Mouse (Mus musculus): ENCODE results near the gene Gm28308.

Gene Gm28308

GRCm38 (mm10) chr6:52180726-52181125 lies 32.4 kb downstream of the Gm28308 start:
- no peak for DNase-seq

- no peak for DNase-seq
Observed at GRCm38 (mm10) chr6:52180213-52180710, 32.9 kb downstream of the Gm28308 start.

GRCm38 (mm10) chr6:52179690-52180089 lies 33.4 kb downstream of the Gm28308 start:
- no peak for DNase-seq

GRCm38 (mm10) chr6:52178918-52179665 lies 34.0 kb downstream of the Gm28308 start:
- DNase-seq = no peak

- DNase-seq = no peak
Observed at GRCm38 (mm10) chr6:52177806-52178205, 35.3 kb downstream of the Gm28308 start.

- no peak for DNase-seq
Observed at GRCm38 (mm10) chr6:52177061-52177735, 35.9 kb downstream of the Gm28308 start, which contains the start of gene 5730596B20Rik. Gene 5730596B20Rik, plus strand, starts transcription at chr6:52177498.

- no peak for DNase-seq
Observed at GRCm38 (mm10) chr6:52176391-52176790, 36.7 kb downstream of the Gm28308 start.

- DNase-seq = no peak
Observed at GRCm38 (mm10) chr6:52175864-52176263, 37.3 kb downstream of the Gm28308 start.

- no peak for DNase-seq
Observed at GRCm38 (mm10) chr6:52174968-52175751, 38.0 kb downstream of the Gm28308 start.

- DNase-seq = no peak
Observed at GRCm38 (mm10) chr6:52173648-52174047, 39.5 kb downstream of the Gm28308 start.

- DNase-seq = no peak
Observed at GRCm38 (mm10) chr6:52172501-52172900, 40.6 kb downstream of the Gm28308 start.

- DNase-seq = no peak
Observed at GRCm38 (mm10) chr6:52171938-52172337, 41.2 kb downstream of the Gm28308 start.

- no peak for DNase-seq
Observed at GRCm38 (mm10) chr6:52171331-52171730, 41.8 kb downstream of the Gm28308 start.

- no peak for DNase-seq
Observed at GRCm38 (mm10) chr6:52170898-52171223, 42.3 kb downstream of the Gm28308 start.

- DNase-seq = no peak
Observed at GRCm38 (mm10) chr6:52170166-52170897, 42.8 kb downstream of the Gm28308 start.

GRCm38 (mm10) chr6:52169499-52170165 lies 43.5 kb downstream of the Gm28308 start:
- DNase-seq = no peak

GRCm38 (mm10) chr6:52168191-52169055 lies 44.7 kb downstream of the Gm28308 start:
- DNase-seq = no peak

- no peak for DNase-seq
Observed at GRCm38 (mm10) chr6:52167736-52168161, 45.4 kb downstream of the Gm28308 start.

GRCm38 (mm10) chr6:52167176-52167575 lies 46.0 kb downstream of the Gm28308 start:
- no peak for DNase-seq

GRCm38 (mm10) chr6:52166431-52167077 lies 46.6 kb downstream of the Gm28308 start:
- no peak for DNase-seq

Measured in cerebellum, adult 11 months (tissue).